Mouse (Mus musculus) heart, adult 9 months (tissue): ENCODE results near the gene Abcb8.
A peak's percentile ranks its signal among the peaks of the same experiment; 100 is the strongest.

ENCODE experiments used
- DNase-seq, 2 experiments: peaks; one replicate each; pipeline ENCODE4 v3.0.0; 2022; ENCODE audit warnings: low spot score in 2 of 2

The Abcb8 gene

GRCm38 (mm10) chr5:24393392-24393997, at the start of gene Abcb8:
Gene Abcb8 (plus strand): TSS chr5:24393663.
- peak; percentile 79 to 86 for DNase-seq

DNA sequence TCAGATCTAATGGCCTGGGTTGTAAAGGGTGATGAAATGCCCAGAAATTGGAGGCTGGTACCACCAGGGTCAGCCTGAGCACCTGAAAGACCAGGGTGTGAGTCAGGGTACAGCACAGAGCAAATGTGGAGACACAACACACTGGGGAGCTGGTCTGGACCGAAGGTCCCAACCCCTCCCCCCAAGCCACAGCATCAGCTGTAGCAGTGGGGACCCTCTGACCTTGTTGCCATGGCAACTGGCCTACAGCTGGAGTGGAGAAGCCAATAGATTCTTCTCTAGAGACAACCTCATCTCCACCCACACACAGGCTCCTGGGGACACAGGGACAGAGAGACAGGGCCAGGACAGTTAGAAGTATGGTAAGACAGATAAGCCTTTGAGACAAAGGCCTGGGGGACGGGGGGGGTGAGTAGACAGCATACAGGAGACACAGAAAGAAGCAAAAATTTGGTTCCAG, 49.5 kb upstream of the Abcb8 start:
- DNase-seq: no peak

DNA sequence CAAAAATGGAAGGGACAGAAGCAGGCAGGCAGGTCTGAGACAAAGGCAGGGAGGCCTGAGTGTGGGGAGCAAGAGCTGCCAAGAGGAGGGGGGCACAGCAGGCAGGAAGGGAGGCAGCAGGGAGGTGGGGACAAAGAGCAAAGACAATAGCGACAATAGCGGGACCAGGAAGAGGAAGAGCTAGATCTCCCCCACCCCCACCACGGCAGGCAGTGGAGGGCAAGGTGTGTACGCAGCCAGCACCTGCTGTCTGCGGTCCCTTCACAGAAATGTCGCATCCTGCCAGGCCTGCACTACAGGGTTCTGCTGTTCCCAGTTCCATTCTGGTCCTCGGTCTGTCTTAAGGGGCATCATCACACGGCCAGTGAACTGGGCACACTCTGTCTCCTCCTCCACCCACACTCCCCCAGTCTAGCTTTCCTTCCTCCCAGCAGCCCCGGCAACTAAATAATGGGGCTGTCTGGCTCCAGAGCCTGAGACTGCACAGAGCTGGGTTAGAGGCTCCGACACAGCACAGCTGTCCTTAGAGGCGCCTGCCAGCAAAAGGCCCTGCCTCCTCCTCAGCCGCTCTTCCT, 48.9 kb upstream of the Abcb8 start:
- no peak for DNase-seq

DNA sequence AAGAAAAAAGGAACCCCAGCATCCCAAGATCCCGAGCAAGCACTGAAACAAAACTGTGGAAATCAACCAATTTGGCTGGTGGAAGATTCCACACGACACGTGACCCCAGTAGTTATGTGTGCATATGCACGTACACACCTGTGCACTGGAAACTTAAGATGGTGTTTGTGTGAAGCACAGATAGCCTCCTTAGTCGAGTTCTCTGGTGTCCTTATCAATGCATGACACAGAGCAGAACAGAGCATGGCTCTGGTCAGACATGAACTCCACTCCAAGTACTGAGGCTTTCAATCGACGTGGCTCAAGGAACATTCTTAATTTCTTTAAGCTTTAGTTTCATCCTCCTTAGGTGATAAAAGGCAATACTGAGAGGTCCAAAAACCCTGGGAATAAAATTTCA, 47.1 kb upstream of the Abcb8 start:
- DNase-seq: no peak

GRCm38 (mm10) chr5:24347186-24347875, 46.1 kb upstream of the Abcb8 start:
- DNase-seq: no peak

- DNase-seq: peak in 1 of 2 experiments; percentile 60
These were observed 45.3 kb upstream of the Abcb8 start for GRCm38 (mm10) chr5:24348128-24348527.

- DNase-seq: no peak
These were observed 44.9 kb upstream of the Abcb8 start for GRCm38 (mm10) chr5:24348546-24348945.

DNA sequence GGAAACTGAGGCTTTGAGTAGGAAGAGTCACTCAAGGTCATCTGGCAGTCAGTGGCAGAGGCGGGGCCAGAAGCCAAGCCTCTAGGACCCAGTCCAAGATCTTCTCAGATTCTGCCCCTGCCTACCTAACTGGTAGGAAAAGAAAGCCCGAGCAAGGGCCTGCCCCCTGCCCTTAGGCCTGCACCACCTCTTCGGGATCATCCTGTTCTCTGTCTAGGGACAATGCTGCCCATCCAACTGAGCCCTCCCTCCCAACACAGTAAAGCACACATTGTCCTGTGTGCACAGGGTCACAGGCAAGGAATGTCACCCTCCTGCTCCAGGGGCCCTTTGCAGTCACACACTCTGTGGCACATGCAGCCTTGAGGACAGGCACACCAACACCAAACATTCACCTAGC, 43.4 kb upstream of the Abcb8 start:
- DNase-seq: peak; percentile 56 to 65

DNA sequence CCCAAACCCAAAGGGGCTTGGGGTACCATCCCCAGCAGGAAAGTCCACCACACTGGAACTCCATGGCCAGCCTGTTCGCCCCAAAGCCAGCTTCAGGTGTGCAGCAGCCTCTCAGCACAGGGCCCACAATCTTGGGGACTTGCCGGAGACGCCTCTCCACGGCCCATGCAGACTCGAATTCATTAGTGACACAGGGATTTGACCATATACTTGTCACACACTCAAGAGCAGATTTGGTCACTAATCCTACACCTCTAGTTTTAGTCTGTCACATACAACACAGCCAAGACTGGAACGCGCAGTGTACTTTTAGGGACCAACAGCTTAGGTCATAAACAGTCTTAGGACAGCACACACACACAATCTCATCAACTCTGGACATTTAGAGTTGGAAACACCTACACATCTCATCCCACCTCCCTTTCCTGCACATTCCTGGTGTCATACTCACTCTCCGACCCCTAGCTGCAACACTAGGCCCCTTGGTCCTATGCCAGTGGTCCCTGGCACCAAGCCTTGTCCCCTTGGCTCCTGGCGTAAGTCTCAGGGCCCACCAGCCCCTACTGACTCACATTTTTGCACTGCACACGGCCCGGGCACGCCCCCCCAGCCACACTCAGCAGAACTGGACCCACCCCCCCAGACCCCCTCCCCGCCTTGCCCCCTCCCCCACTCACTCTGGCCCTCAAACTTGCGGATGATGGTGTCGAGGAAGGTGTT, 42.8 kb upstream of the Abcb8 start:
- no peak for DNase-seq

DNA sequence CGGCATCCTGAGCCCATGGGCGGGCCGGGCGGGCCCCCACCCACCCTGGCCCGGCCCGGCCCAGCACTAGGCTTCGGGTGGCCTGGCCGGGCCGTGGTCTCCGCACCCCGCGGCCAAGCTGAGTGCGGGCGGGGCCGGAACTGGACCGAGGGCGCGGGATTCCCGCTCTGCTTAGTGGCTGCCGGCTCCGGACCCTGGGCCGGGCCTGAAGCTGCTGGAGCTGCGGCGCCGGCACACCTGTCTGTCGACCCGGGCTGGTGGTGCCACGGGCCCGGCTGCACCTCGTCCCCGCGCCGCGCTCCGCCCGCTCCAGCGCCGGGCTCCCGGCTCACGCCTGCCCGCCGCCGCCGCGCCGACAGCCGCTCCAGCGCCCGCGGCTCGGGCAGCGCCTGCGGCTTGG, 42.2 kb upstream of the Abcb8 start, which contains the start of gene Kcnh2:
Kcnh2 (minus strand) TSS at position 327 of the 400 bp plus-strand sequence.
- no peak for DNase-seq

DNA sequence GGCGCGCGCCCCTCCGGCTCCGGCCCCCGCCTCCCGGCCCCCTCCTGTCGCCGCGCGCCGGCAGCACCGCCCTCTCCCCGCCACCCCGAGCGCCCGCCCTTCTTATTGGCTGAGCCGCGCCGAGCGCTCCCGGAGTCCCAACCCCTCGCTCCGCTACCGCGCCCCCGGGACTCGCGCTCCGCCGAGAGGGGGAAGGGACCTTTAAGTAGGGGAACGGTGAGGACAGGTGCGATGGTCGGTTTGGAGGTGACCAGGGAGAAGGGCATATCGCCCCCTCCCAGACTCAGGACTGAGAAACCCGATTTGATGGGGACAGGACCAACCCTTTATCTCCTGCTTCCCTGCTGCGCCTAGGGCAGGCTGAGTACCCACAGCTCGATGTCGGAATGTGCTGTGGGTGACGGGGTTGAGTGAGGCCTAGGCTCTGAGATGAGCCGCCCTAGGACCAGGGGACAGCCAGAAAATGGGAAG, 41.7 kb upstream of the Abcb8 start:
- peak; percentile 76 to 78 for DNase-seq

DNA sequence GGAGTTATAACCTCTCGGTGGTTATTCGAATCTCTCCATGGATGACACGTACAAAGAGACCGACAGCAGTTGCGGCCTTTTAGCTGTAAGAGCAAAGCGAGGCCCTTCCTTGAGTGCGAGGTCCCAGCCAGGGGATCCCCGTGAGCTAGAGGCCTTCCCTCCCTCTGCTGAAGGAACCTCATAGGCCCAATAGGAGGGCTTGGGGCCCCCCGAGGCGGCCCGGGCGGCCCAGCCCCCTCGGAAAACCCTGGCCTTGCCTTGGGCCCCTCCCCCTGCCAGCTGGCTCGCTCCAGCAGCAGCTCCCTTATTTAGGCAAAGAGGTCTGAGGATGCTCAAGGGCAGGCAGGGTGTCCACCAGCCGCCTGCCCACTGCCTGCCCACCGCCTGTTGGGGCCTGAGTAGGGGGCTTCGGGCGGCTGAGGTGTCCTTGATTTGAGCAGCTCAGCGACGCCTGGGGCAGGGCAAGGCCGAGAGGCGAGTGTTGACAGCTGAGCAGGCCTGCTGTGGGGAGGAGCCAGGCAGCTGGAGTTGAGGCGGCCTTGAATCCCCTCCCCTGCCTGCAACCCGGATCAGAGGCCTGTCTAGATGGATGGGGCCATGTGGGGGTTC, 41.1 kb upstream of the Abcb8 start:
- DNase-seq: peak; percentile 64 to 76

DNA sequence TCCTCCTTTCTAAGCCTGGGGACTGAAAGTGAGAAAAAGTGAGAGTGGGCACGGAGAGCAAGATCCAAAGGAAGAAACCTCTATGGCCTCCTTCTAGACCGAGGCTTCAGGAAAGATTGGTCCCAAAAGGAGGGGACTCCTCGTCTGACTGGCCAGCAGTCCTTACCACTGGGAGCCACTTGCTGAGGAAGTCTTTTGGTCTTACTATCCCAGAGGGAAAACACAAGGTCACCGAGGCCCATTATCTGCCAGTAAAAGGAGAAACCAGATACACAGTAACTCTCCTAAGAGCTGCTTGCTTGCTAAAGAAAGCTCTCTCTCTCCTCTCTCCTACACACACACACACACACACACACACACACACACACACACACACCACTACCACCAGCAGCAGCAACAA, 40.1 kb upstream of the Abcb8 start:
- DNase-seq: no peak

- DNase-seq: no peak
These were observed 36.7 kb upstream of the Abcb8 start for GRCm38 (mm10) chr5:24356764-24357163.

GRCm38 (mm10) chr5:24357461-24357860, 36.0 kb upstream of the Abcb8 start:
- DNase-seq: peak in 1 of 2 experiments; percentile 50

DNA sequence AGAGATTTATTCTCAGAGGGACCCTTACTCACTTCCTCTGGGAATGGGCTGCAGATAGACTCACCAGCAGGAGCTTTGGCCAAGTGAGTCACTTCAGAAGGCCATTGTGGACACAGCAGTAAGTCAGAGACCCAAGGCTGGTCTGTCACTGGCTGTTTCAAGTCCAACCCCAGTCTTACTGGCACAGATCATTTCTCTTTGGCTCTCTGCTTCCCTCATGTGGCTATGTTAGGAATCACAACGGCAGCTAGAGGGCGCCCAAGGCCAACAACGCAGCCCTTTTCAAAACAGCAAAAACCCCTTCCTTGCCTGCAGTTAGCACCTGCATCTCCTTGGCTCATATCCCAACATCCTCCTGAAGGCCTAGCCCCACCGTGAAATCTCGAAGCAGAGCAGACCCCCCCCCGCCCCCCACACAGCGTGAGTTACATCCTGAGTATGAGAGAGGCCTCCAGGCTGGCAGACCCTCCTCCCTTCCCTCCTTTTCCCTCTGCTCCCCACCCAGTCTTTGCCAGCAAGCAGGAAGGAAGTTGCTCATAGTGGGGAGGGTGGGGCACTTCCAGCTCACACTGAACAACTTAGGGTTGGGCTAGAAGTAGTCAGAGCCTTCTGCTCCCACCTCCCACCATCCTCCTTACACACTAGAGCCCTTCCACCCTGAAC, 32.5 kb upstream of the Abcb8 start:
- DNase-seq: peak; percentile 79 to 84

- DNase-seq: no peak
These were observed 30.0 kb upstream of the Abcb8 start for GRCm38 (mm10) chr5:24363467-24363866.

DNA sequence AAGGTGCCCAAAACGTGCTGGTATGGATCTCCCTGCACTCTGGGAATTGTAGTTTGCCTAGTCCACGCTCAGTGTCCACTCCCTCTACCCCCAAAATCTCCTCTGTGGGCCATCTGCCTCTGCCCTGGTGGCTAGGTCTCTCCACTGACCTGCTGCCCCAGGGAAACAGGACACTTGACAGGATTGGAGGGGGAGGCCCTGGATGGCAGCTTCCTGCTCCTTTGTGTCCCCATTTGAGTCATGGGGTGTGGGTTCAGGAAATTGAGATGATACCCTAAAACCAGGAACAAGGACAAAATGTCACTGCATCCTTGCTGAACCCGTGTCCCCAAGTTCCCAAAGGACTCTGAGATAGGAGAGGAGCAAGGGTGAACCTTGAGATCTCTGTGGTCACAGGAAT, 29.4 kb upstream of the Abcb8 start:
- no peak for DNase-seq

- peak; percentile 81 to 88 for DNase-seq
These were observed 29.0 kb upstream of the Abcb8 start, which contains the start of gene Nos3 for GRCm38 (mm10) chr5:24364508-24364907. Gene Nos3 (plus strand): TSS chr5:24364810.

- no peak for DNase-seq
These were observed 28.5 kb upstream of the Abcb8 start for GRCm38 (mm10) chr5:24364963-24365362.

DNA sequence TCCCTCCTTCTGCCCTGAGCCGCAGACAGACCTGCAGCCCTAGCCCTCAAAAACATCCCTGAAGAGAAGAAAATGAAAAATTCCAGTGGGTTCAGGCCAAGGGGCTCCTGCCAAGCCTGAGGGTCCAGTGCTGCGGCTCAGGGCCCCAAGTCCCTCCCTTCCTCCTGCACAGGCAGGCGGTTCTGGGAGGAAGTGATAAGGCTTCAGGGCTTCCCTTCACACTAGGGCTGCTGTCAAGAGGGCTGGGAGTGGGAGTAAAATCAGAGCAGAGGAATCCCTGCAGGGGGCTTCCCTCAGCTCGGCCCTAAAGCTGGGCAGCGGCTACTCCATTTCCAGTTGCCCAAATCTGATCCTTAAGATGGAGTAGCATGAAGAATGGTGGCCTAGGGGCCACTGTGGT, 27.9 kb upstream of the Abcb8 start:
- DNase-seq: peak in 1 of 2 experiments; percentile 43
